Mouse (Mus musculus): ENCODE results near the gene Nab2. TPM values are rescaled to one million over a fixed set of nuclear protein-coding genes. Genes with fewer than 3 reads are reported as not detected.

Nab2 gene
- polyA plus RNA-seq, 1 experiment from 2014 or later, result 2.3 TPM

DNA sequence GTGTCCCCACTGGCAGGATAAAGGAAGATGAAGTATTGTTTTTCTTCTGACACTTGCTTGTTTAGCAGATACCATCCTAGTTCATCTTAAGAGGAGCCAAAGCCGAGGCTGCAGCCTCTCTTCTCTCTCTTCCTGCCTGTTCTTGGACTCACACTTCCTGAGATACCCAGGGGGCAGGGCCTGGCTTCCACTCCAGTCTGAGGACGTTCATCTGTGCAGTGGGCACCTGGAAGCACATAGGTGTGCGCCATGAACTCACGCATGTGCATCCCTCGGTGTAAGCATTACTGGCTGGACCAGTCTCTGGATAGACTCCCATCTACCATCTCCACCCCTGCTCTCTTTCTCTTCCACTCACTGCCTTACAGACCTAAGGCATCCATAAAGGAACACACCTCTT is 27.9 kb downstream of the Nab2 start:
- peaks cover 32% of the 10 kb centered on the region for H3K27me3 ChIP-seq (ENCODE audit: control insufficient read depth, insufficient read depth, low read length)
- no peak for ATAC-seq (ENCODE audit: low FRiP score)
- H3K4me3 ChIP-seq (replicated peaks; ENCODE audit: low read length), result no peak overlapping the region
- no peaks in the 10 kb centered on the region for H3K36me3 ChIP-seq (replicated peaks; ENCODE audit: control insufficient read depth, insufficient read depth)
- H3K9ac ChIP-seq, result no peak overlapping the region
- 80% methylated on average over 5 of the region's 5 CpGs for WGBS
- no peak for DNase-seq (ENCODE audit: low spot score)
- H3K4me1 ChIP-seq (replicated peaks; ENCODE audit: control insufficient read depth, insufficient read depth, low read length), result peaks cover 17% of the 10 kb centered on the region; the same call in 1 of the 2 replicates
- no peaks in the 10 kb centered on the region for H3K9me3 ChIP-seq (ENCODE audit: control insufficient read depth, low read length)
- H3K27ac ChIP-seq, result no peak overlapping the region
- H3K4me2 ChIP-seq (replicated peaks), result no peak overlapping the region

- no peak for ATAC-seq (ENCODE audit: low FRiP score)
- WGBS, result 82% methylated on average over 7 of the region's 7 CpGs
- DNase-seq (ENCODE audit: low spot score), result no peak
- no peaks in the 10 kb centered on the region for H3K4me1 ChIP-seq (replicated peaks; ENCODE audit: control insufficient read depth, insufficient read depth, low read length)
- no peak overlapping the region for H3K4me3 ChIP-seq (replicated peaks; ENCODE audit: low read length)
- H3K27me3 ChIP-seq (ENCODE audit: control insufficient read depth, insufficient read depth, low read length), result no peaks in the 10 kb centered on the region
- H3K27ac ChIP-seq, result no peak overlapping the region
- no peak overlapping the region for H3K4me2 ChIP-seq (replicated peaks)
- no peaks in the 10 kb centered on the region for H3K9me3 ChIP-seq (ENCODE audit: control insufficient read depth, low read length)
- no peaks in the 10 kb centered on the region for H3K36me3 ChIP-seq (replicated peaks; ENCODE audit: control insufficient read depth, insufficient read depth)
- H3K9ac ChIP-seq, result no peak overlapping the region
These were observed 35.6 kb downstream of the Nab2 start for GRCm38 (mm10) chr10:127632668-127633271.

- no peaks in the 10 kb centered on the region for H3K27me3 ChIP-seq (ENCODE audit: control insufficient read depth, insufficient read depth, low read length)
- 94% methylated on average over 10 of the region's 10 CpGs for WGBS
- no peak overlapping the region for H3K27ac ChIP-seq
- no peak for DNase-seq (ENCODE audit: low spot score)
- no peak overlapping the region for H3K4me3 ChIP-seq (replicated peaks; ENCODE audit: low read length)
- ATAC-seq (ENCODE audit: low FRiP score), result no peak
- H3K4me1 ChIP-seq (replicated peaks; ENCODE audit: control insufficient read depth, insufficient read depth, low read length), result no peaks in the 10 kb centered on the region
- H3K4me2 ChIP-seq (replicated peaks), result no peak overlapping the region
- H3K36me3 ChIP-seq (replicated peaks; ENCODE audit: control insufficient read depth, insufficient read depth), result no peaks in the 10 kb centered on the region
- no peak overlapping the region for H3K9ac ChIP-seq
- H3K9me3 ChIP-seq (ENCODE audit: control insufficient read depth, low read length), result no peaks in the 10 kb centered on the region
These were observed 36.8 kb downstream of the Nab2 start for GRCm38 (mm10) chr10:127631261-127632214.

DNA sequence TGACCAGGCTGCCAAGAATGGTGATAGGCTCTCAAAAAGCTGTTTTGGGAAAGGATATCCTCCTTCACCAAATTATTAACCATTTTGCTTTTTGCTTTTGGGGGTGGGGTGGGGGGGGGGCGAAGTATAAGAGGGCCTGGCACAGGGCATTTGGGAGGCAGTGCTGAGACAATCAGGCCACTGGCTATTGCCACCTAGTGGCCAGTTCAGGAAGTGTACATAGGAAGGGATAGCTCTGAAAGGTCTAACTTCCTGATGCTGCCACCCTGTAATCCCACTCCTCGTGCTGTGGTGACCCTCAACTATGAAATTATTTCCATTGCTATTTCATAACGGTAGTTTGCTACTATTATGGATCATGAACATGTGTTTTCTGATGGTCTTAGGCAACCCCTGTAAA is 41.9 kb downstream of the Nab2 start:
- 85% methylated on average over 3 of the region's 3 CpGs for WGBS
- DNase-seq (ENCODE audit: low spot score) (no peak), ATAC-seq (ENCODE audit: low FRiP score) (no peak)
- H3K36me3 ChIP-seq (replicated peaks; ENCODE audit: control insufficient read depth, insufficient read depth), result no peaks in the 10 kb centered on the region
- H3K4me2 ChIP-seq (replicated peaks), result no peak overlapping the region
- H3K9me3 ChIP-seq (ENCODE audit: control insufficient read depth, low read length), result no peaks in the 10 kb centered on the region
- H3K4me1 ChIP-seq (replicated peaks; ENCODE audit: control insufficient read depth, insufficient read depth, low read length), result 0 out of 2 replicates have a peak, but pooled peaks cover 8% of the 10 kb centered on the region
- no peak overlapping the region for H3K27ac ChIP-seq
- no peak overlapping the region for H3K9ac ChIP-seq
- H3K27me3 ChIP-seq (ENCODE audit: control insufficient read depth, insufficient read depth, low read length), result no peaks in the 10 kb centered on the region
- no peak overlapping the region for H3K4me3 ChIP-seq (replicated peaks; ENCODE audit: low read length)

DNA sequence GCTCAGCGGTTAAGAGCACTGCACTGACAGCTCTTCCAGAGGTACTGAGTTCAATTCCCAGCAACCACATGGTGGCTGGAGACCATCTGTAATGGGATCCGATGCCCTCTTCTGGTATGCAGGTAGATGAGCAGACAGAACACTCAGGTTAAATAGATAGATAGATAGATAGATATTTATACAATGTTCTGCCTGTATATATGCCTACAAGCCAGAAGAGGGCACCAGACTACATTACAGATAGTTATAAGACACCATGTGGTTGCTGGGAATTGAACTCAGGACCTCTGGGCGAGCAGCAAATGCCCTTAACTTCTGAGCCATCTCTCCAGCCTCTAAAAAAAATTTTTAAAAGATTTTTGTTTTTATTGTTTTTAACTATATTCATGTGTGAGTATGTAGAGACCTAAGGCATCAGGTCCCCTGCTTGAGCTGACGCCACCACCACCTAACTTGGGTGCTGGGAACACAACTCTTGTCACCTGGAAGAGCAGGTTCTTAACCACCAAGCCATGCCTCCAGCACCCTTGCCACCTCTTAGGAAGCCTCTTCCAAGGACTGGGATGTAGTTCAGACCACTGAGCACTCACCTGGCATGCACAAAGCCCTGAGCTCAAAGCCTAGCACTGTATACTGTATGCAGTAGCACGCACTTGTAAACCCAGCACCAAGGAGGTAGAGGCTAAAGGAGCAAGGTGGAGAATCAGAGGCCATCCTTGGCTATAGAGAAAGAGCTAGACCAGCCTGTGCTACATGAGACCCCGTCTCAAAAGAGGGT is 44.7 kb downstream of the Nab2 start:
- H3K9ac ChIP-seq, result no peak overlapping the region
- H3K4me3 ChIP-seq (replicated peaks; ENCODE audit: low read length), result no peak overlapping the region
- no peaks in the 10 kb centered on the region for H3K36me3 ChIP-seq (replicated peaks; ENCODE audit: control insufficient read depth, insufficient read depth)
- no peak overlapping the region for H3K27ac ChIP-seq
- H3K4me2 ChIP-seq (replicated peaks), result no peak overlapping the region
- H3K9me3 ChIP-seq (ENCODE audit: control insufficient read depth, low read length), result no peaks in the 10 kb centered on the region
- DNase-seq (ENCODE audit: low spot score) (no peak), ATAC-seq (ENCODE audit: low FRiP score) (no peak)
- peaks cover 17% of the 10 kb centered on the region for H3K4me1 ChIP-seq (replicated peaks; ENCODE audit: control insufficient read depth, insufficient read depth, low read length)
- WGBS, result 96% methylated on average over 6 of the region's 6 CpGs
- H3K27me3 ChIP-seq (ENCODE audit: control insufficient read depth, insufficient read depth, low read length), result no peaks in the 10 kb centered on the region

GRCm38 (mm10) chr10:127622661-127623060 is 45.7 kb downstream of the Nab2 start:
- no peak overlapping the region for H3K4me2 ChIP-seq (replicated peaks)
- H3K27ac ChIP-seq, result 0 out of 2 replicates have a peak overlapping the region, but pooled peaks have one; percentile 85
- 67% methylated on average over 4 of the region's 4 CpGs for WGBS
- no peak overlapping the region for H3K4me3 ChIP-seq (replicated peaks; ENCODE audit: low read length)
- ATAC-seq (ENCODE audit: low FRiP score) (no peak), DNase-seq (ENCODE audit: low spot score) (no peak)
- peaks cover 26% of the 10 kb centered on the region for H3K4me1 ChIP-seq (replicated peaks; ENCODE audit: control insufficient read depth, insufficient read depth, low read length)
- no peaks in the 10 kb centered on the region for H3K9me3 ChIP-seq (ENCODE audit: control insufficient read depth, low read length)
- H3K36me3 ChIP-seq (replicated peaks; ENCODE audit: control insufficient read depth, insufficient read depth), result no peaks in the 10 kb centered on the region
- H3K27me3 ChIP-seq (ENCODE audit: control insufficient read depth, insufficient read depth, low read length), result no peaks in the 10 kb centered on the region
- H3K9ac ChIP-seq, result no peak overlapping the region

GRCm38 (mm10) chr10:127622057-127622392 is 46.3 kb downstream of the Nab2 start:
- WGBS, result under 1% methylated on average over 13 of the region's 13 CpGs
- H3K9me3 ChIP-seq (ENCODE audit: control insufficient read depth, low read length), result no peaks in the 10 kb centered on the region

DNA sequence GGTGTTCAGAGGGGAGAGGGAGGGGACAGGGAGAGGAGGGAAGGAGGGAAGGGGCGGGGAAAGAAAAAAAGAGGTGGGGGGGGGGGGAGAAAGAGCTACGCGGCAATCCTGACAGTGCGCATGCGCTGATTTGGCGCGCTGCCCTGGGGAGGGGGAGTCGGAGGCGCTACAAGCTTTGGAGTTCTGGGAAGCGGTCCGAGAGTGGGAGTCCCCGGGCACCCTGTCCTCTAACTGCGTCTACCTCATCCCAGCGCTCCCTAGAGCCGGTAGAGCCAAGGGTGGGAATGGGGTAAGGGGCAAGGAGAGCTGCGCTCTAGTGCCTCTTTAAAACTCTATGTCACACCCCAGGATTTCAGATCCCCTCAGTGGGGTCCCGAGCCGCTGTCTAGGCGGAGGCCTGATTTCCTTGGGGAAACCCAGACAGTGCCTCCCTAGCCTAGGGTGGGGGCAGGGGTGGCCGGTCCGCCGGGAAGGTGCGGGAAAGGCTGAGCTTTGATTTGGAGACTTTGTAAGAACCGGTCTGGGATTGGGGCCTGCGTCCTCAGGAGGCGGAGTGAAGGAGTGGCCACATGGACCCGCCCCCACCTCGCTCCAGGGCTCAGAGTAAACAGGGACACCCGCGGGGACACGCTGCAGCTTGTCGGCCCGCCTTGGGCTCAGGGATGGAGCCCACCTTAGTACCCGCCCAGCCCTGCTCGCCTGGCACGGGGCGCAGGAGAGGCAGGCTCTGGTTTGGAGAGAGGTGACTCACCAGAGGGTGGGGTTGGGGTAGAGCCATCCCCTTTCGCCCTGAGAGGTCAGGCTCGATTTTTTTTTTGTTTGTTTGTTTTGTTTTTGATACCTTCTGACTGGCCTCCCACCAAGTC is 46.9 kb downstream of the Nab2 start:
- Histone ChIP-seq H3K9me3 (ENCODE audit: control insufficient read depth, low read length) (no peaks in the 10 kb centered on the region), H3K4me2 (replicated peaks) (peak overlapping the region; percentile 98), H3K4me1 (replicated peaks; ENCODE audit: control insufficient read depth, insufficient read depth, low read length) (peaks cover 39% of the 10 kb centered on the region), H3K36me3 (replicated peaks; ENCODE audit: control insufficient read depth, insufficient read depth) (0 out of 2 replicates have a peak, but pooled peaks cover 6% of the 10 kb centered on the region), H3K9ac (peak overlapping the region; percentile 84), H3K27me3 (ENCODE audit: control insufficient read depth, insufficient read depth, low read length) (no peaks in the 10 kb centered on the region), H3K4me3 (replicated peaks; ENCODE audit: low read length) (peak overlapping the region; percentile 92), H3K27ac (peak overlapping the region; percentile 93)
- ATAC-seq (ENCODE audit: low FRiP score) (peak; percentile 83), DNase-seq (ENCODE audit: low spot score) (peak; percentile 93)
- WGBS, result 1% methylated on average over 35 of the region's 39 CpGs

More at GRCm38 (mm10) chr10:127622057-127622392, 46.3 kb downstream of the Nab2 start:
- peak; percentile 42 for DNase-seq (ENCODE audit: low spot score)
- H3K27me3 ChIP-seq (ENCODE audit: control insufficient read depth, insufficient read depth, low read length), result no peaks in the 10 kb centered on the region
- H3K4me3 ChIP-seq (replicated peaks; ENCODE audit: low read length), result peak overlapping the region; percentile 92
- 0 out of 2 replicates have a peak, but pooled peaks cover 3% of the 10 kb centered on the region for H3K36me3 ChIP-seq (replicated peaks; ENCODE audit: control insufficient read depth, insufficient read depth)
- H3K27ac ChIP-seq, result peak overlapping the region; percentile 85
- peaks cover 33% of the 10 kb centered on the region for H3K4me1 ChIP-seq (replicated peaks; ENCODE audit: control insufficient read depth, insufficient read depth, low read length)
- peak overlapping the region; percentile 98 for H3K4me2 ChIP-seq (replicated peaks)
- 0 out of 2 replicates have a peak, but pooled peaks have one; percentile 9 for ATAC-seq (ENCODE audit: low FRiP score)
- peak overlapping the region; percentile 84 for H3K9ac ChIP-seq

All from hindbrain, embryonic 14.5 days (tissue).